Mouse (Mus musculus): ENCODE data around the gene Gm20388. TPM values are rescaled to one million over a fixed set of nuclear protein-coding genes. Genes with fewer than 3 reads are reported as not detected.

Gene Gm20388
- total and polyA plus RNA-seq, 2 experiments from 2014 or later: 17.3 TPM; not detected in 1

DNA sequence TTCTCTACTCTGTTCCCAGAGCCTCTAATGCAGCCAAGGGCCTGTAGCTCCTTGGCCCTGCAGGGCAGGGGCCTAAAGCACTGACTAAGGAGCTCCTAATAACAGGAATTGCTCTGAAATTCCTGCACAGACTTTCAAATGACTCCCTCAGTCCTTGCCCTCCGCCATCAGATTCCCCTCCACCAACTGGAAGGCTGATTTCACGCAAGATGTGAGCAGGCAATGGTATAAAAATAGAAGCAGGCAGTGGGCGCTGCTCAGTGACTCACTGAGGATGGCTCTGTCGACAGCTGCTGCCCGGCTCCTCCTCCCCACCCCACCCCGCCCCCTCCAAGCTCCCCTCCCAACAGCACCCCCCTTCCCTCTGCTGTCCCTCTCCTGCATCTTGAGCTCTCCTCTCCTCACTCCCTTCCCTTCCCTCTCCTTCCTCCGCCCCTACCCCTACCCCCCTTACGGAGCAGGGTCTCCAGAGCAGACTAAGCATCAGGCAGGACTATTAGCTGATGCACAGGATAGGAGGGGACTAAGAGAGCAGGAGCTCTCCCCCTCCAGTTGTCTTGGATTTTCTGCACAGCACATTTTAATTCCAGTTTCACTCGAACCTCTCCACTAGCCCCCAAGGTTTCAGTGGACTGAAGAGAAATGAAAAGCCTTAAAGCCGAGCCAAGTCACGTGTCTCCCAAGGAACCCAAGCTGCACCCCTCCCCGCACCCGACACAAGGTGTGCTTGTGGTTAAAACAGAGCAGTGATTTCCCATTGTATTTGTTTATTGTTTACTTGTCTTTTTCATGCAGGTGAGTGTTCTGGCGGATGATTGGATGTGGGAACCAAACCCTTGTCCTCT, 3974.3 kb downstream of the Gm20388 start:
- DNase-seq (ENCODE audit: low spot score): no peak
- no peak overlapping the region for H3K9ac ChIP-seq (replicated peaks; ENCODE audit: low read depth, low read length)
- H3K4me3 ChIP-seq (ENCODE audit: low read depth, low read length): no peak overlapping the region
- no peaks in the 10 kb centered on the region for H3K36me3 ChIP-seq (replicated peaks; ENCODE audit: control insufficient read depth, insufficient read depth, low read length)
- H3K27me3 ChIP-seq (ENCODE audit: control insufficient read depth, insufficient read depth, low read length): no peaks in the 10 kb centered on the region; the same call in none of the 2 replicates
- WGBS: 9% methylated on average over 14 of the region's 14 CpGs
- peak; percentile 55 for ATAC-seq (ENCODE audit: insufficient read depth, low read depth)
- peaks cover 7% of the 10 kb centered on the region; the same call in 1 of the 2 replicates for H3K4me1 ChIP-seq (ENCODE audit: control insufficient read depth, insufficient read depth)
- no peak overlapping the region for H3K27ac ChIP-seq (ENCODE audit: low read depth)
- H3K9me3 ChIP-seq (replicated peaks; ENCODE audit: control insufficient read depth, low read length): no peaks in the 10 kb centered on the region
- H3K4me2 ChIP-seq (ENCODE audit: low read depth, low read length): no peak overlapping the region
- no peak for TF ChIP-seq EP300 (IDR thresholded peaks at IDR 0.05; ENCODE audit: low read depth)
- TF ChIP-seq CTCF (IDR thresholded peaks at IDR 0.05; ENCODE audit: low read depth): no peak

DNA sequence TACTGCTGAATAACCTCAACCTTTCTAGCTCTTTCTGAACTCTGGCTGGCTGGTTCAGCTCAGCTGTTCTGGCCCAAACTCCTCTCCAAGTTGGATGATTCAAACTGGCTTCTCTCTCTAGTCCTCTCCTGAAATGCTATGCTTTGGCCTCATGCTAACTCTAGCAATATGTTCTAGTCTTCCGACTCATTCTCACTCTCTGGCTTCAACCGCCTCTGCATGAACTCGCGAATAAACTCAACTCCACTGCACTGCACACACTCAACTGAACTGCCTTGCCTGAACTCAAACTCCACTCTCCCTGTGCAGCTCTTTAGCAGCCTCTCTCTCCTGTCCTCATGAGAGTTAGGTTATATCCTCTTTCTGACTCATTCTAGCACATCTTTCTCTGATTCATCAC, 3976.5 kb downstream of the Gm20388 start:
- Histone ChIP-seq H3K9me3 (replicated peaks; ENCODE audit: control insufficient read depth, low read length) (no peaks in the 10 kb centered on the region), H3K27ac (ENCODE audit: low read depth) (no peak overlapping the region), H3K27me3 (ENCODE audit: control insufficient read depth, insufficient read depth, low read length) (peaks cover 13% of the 10 kb centered on the region), H3K36me3 (replicated peaks; ENCODE audit: control insufficient read depth, insufficient read depth, low read length) (no peaks in the 10 kb centered on the region), H3K4me1 (ENCODE audit: control insufficient read depth, insufficient read depth) (peaks cover 7% of the 10 kb centered on the region; the same call in 1 of the 2 replicates), H3K4me2 (ENCODE audit: low read depth, low read length) (no peak overlapping the region), H3K4me3 (ENCODE audit: low read depth, low read length) (no peak overlapping the region), H3K9ac (replicated peaks; ENCODE audit: low read depth, low read length) (no peak overlapping the region)
- TF ChIP-seq CTCF (IDR thresholded peaks at IDR 0.05; ENCODE audit: low read depth) (no peak), EP300 (IDR thresholded peaks at IDR 0.05; ENCODE audit: low read depth) (no peak)
- WGBS: 89% methylated on average over 4 of the region's 4 CpGs
- no peak for ATAC-seq (ENCODE audit: insufficient read depth, low read depth)
- DNase-seq (ENCODE audit: low spot score): no peak

GRCm38 (mm10) chr8:123887956-123888355, 3977.3 kb downstream of the Gm20388 start:
- DNase-seq (ENCODE audit: low spot score) (no peak), ATAC-seq (ENCODE audit: insufficient read depth, low read depth) (no peak)
- Histone ChIP-seq H3K4me2 (ENCODE audit: low read depth, low read length) (no peak overlapping the region), H3K9ac (replicated peaks; ENCODE audit: low read depth, low read length) (no peak overlapping the region), H3K27ac (ENCODE audit: low read depth) (no peak overlapping the region), H3K9me3 (replicated peaks; ENCODE audit: control insufficient read depth, low read length) (no peaks in the 10 kb centered on the region), H3K4me3 (ENCODE audit: low read depth, low read length) (no peak overlapping the region), H3K36me3 (replicated peaks; ENCODE audit: control insufficient read depth, insufficient read depth, low read length) (no peaks in the 10 kb centered on the region), H3K27me3 (ENCODE audit: control insufficient read depth, insufficient read depth, low read length) (peaks cover 21% of the 10 kb centered on the region), H3K4me1 (ENCODE audit: control insufficient read depth, insufficient read depth) (peaks cover 7% of the 10 kb centered on the region; the same call in 1 of the 2 replicates)
- 79% methylated on average over 2 of the region's 2 CpGs for WGBS
- TF ChIP-seq CTCF (IDR thresholded peaks at IDR 0.05; ENCODE audit: low read depth) (no peak), EP300 (IDR thresholded peaks at IDR 0.05; ENCODE audit: low read depth) (no peak)

DNA sequence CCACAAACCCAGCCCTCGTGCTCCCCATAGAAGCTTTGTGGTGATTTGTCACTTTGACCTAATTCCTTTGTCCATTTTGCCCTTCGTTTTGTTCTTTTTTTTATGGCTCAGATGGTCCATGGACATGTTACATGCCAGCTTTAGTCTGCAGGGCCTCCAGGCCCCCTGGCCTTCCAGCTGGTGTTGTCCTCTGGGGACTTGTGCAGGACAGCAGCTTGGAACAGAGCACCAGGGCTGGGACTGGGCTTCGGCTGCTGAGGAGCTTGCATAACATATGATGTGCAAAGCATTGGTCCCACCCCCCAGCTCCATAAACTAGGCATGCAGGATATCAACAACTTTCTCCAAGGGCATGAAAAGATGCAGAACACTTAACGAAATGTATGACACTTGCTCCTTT, 3979.2 kb downstream of the Gm20388 start:
- no peak for TF ChIP-seq EP300 (IDR thresholded peaks at IDR 0.05; ENCODE audit: low read depth)
- TF ChIP-seq CTCF (IDR thresholded peaks at IDR 0.05; ENCODE audit: low read depth): no peak
- ATAC-seq (ENCODE audit: insufficient read depth, low read depth) (no peak), DNase-seq (ENCODE audit: low spot score) (no peak)
- no peak overlapping the region for H3K27ac ChIP-seq (ENCODE audit: low read depth)
- no peaks in the 10 kb centered on the region for H3K36me3 ChIP-seq (replicated peaks; ENCODE audit: control insufficient read depth, insufficient read depth, low read length)
- no peaks in the 10 kb centered on the region for H3K9me3 ChIP-seq (replicated peaks; ENCODE audit: control insufficient read depth, low read length)
- peaks cover 38% of the 10 kb centered on the region for H3K27me3 ChIP-seq (ENCODE audit: control insufficient read depth, insufficient read depth, low read length)
- H3K4me1 ChIP-seq (ENCODE audit: control insufficient read depth, insufficient read depth): peaks cover under 1% of the 10 kb centered on the region; the same call in 1 of the 2 replicates
- no peak overlapping the region for H3K4me3 ChIP-seq (ENCODE audit: low read depth, low read length)
- WGBS: 58% methylated on average over 4 of the region's 4 CpGs
- H3K4me2 ChIP-seq (ENCODE audit: low read depth, low read length): no peak overlapping the region
- H3K9ac ChIP-seq (replicated peaks; ENCODE audit: low read depth, low read length): no peak overlapping the region

- WGBS: 2% methylated on average over 11 of the region's 11 CpGs
- H3K4me2 ChIP-seq (ENCODE audit: low read depth, low read length): no peak overlapping the region
- H3K9ac ChIP-seq (replicated peaks; ENCODE audit: low read depth, low read length): no peak overlapping the region
Measured at GRCm38 (mm10) chr8:123891271-123891670, 3980.6 kb downstream of the Gm20388 start.

More at GRCm38 (mm10) chr8:123891271-123891670, 3980.6 kb downstream of the Gm20388 start:
- no peaks in the 10 kb centered on the region for H3K36me3 ChIP-seq (replicated peaks; ENCODE audit: control insufficient read depth, insufficient read depth, low read length)
- H3K9me3 ChIP-seq (replicated peaks; ENCODE audit: control insufficient read depth, low read length): no peaks in the 10 kb centered on the region
- H3K4me3 ChIP-seq (ENCODE audit: low read depth, low read length): no peak overlapping the region
- H3K27me3 ChIP-seq (ENCODE audit: control insufficient read depth, insufficient read depth, low read length): peaks cover 41% of the 10 kb centered on the region
- no peak for TF ChIP-seq CTCF (IDR thresholded peaks at IDR 0.05; ENCODE audit: low read depth)
- no peak for TF ChIP-seq EP300 (IDR thresholded peaks at IDR 0.05; ENCODE audit: low read depth)
- DNase-seq (ENCODE audit: low spot score) (peak; percentile 46), ATAC-seq (ENCODE audit: insufficient read depth, low read depth) (no peak)
- no peaks in the 10 kb centered on the region for H3K4me1 ChIP-seq (ENCODE audit: control insufficient read depth, insufficient read depth)
- H3K27ac ChIP-seq (ENCODE audit: low read depth): no peak overlapping the region
